Mouse (Mus musculus) neural tube, embryonic 13.5 days (tissue): Measurements from ENCODE around the gene Vwa8. TPM values are rescaled to one million over a fixed set of nuclear protein-coding genes. Genes with fewer than 3 reads are reported as not detected.

Experiments
- ATAC-seq: fragments of 200-750 bp; cut with Nextera tagmentation; 2 replicates; pipeline ENCODE4 v1.8.0; 2017; ENCODE audit warnings: low read depth, mild to moderate bottlenecking, moderate TSS enrichment, moderate library complexity
- H3K27ac ChIP-seq: fragments of 300-500 bp; sonication (generic); replicated peaks from 2 replicates; pipeline ENCODE4 v1.5.1; 2015; ENCODE audit warnings: moderate library complexity, mild to moderate bottlenecking, inconsistent platforms
- H3K27me3 ChIP-seq: fragments of 300-500 bp; sonication (generic); 2 replicates; pipeline ENCODE4 v1.6.1; 2015; ENCODE audit warnings: mild to moderate bottlenecking, inconsistent platforms
- H3K36me3 ChIP-seq: fragments of 300-500 bp; sonication (generic); 2 replicates; pipeline ENCODE4 v1.6.1; 2015; ENCODE audit warnings: mild to moderate bottlenecking, inconsistent platforms
- H3K4me1 ChIP-seq: fragments of 300-500 bp; sonication (generic); replicated peaks from 2 replicates; pipeline ENCODE4 v1.6.1; 2015; ENCODE audit warnings: inconsistent platforms
- H3K4me2 ChIP-seq: fragments of 300-500 bp; sonication (generic); 2 replicates; pipeline ENCODE4 v1.6.1; 2015; ENCODE audit warnings: inconsistent platforms, mild to moderate bottlenecking, moderate library complexity
- H3K4me3 ChIP-seq: fragments of 300-500 bp; sonication (generic); 2 replicates; pipeline ENCODE4 v1.5.1; 2015; ENCODE audit warnings: mild to moderate bottlenecking, inconsistent platforms
- H3K9ac ChIP-seq: fragments of 300-500 bp; sonication (generic); 2 replicates; pipeline ENCODE4 v1.6.1; 2015; ENCODE audit warnings: moderate library complexity, mild to moderate bottlenecking, inconsistent platforms
- H3K9me3 ChIP-seq: fragments of 300-500 bp; sonication (generic); 2 replicates; pipeline ENCODE4 v1.6.1; 2016; ENCODE audit warnings: inconsistent platforms
- WGBS: fragments of 180-500 bp; shearing (Covaris S2); methylation state at CpG from one replicate; pipeline ENCODE4 v1.1.7; 2015; 5-methylcytosine and 5-hydroxymethylcytosine counted together
- polyA plus RNA-seq: library from polyadenylated mRNA; unstranded; fragments of >200 nt; fragmentation: Nextera tagmentation; extraction: Ambion mirVana; gene quantifications from 2 replicates; pipeline ENCODE4 v1.2.1, GENCODE M21; 2015

The Vwa8 gene
- polyA plus RNA-seq, 1 experiment from 2014 or later: 6.9 TPM

GRCm38 (mm10) chr14:79180078-79180730, 331.4 kb downstream of the Vwa8 start:
- Histone ChIP-seq H3K36me3 (peaks cover 14% of the 10 kb centered on the region; the same call in 1 of the 2 replicates), H3K4me1 (peaks cover 17% of the 10 kb centered on the region), H3K27ac (peak overlapping the region; percentile 52; the same call in 1 of the 2 replicates), H3K4me2 (no peak overlapping the region), H3K27me3 (no peaks in the 10 kb centered on the region), H3K4me3 (no peak overlapping the region), H3K9ac (no peak overlapping the region), H3K9me3 (no peaks in the 10 kb centered on the region)
- WGBS: 41% methylated on average over 12 of the region's 12 CpGs
- ATAC-seq: 0 out of 2 replicates have a peak, but pooled peaks have one; percentile 41

- no peak for ATAC-seq
- Histone ChIP-seq H3K9ac (no peak overlapping the region), H3K36me3 (peaks cover 12% of the 10 kb centered on the region; the same call in 1 of the 2 replicates), H3K4me2 (no peak overlapping the region), H3K4me3 (no peak overlapping the region), H3K27me3 (no peaks in the 10 kb centered on the region), H3K9me3 (0 out of 2 replicates have a peak, but pooled peaks cover 3% of the 10 kb centered on the region), H3K27ac (no peak overlapping the region), H3K4me1 (peaks cover 17% of the 10 kb centered on the region)
- 88% methylated on average over 8 of the region's 8 CpGs for whole genome bisulfite sequencing
Measured at GRCm38 (mm10) chr14:79181748-79182147, 332.9 kb downstream of the Vwa8 start.

GRCm38 (mm10) chr14:79182801-79183200, 333.9 kb downstream of the Vwa8 start:
- Histone ChIP-seq H3K27ac (no peak overlapping the region), H3K27me3 (no peaks in the 10 kb centered on the region), H3K9ac (no peak overlapping the region), H3K9me3 (0 out of 2 replicates have a peak, but pooled peaks cover 3% of the 10 kb centered on the region), H3K4me3 (no peak overlapping the region), H3K4me2 (no peak overlapping the region), H3K4me1 (peaks cover 17% of the 10 kb centered on the region), H3K36me3 (peaks cover 15% of the 10 kb centered on the region; the same call in 1 of the 2 replicates)
- ATAC-seq: no peak
- 96% methylated on average over 15 of the region's 15 CpGs for WGBS

GRCm38 (mm10) chr14:79183261-79183660, 334.4 kb downstream of the Vwa8 start:
- H3K4me2 ChIP-seq: no peak overlapping the region
- 87% methylated on average over 7 of the region's 7 CpGs for WGBS
- H3K27ac ChIP-seq: no peak overlapping the region
- peaks cover 15% of the 10 kb centered on the region; the same call in 1 of the 2 replicates for H3K36me3 ChIP-seq
- H3K27me3 ChIP-seq: no peaks in the 10 kb centered on the region
- H3K9ac ChIP-seq: no peak overlapping the region
- peaks cover 14% of the 10 kb centered on the region for H3K4me1 ChIP-seq
- ATAC-seq: no peak
- H3K9me3 ChIP-seq: 0 out of 2 replicates have a peak, but pooled peaks cover 3% of the 10 kb centered on the region
- no peak overlapping the region for H3K4me3 ChIP-seq

- no peaks in the 10 kb centered on the region for H3K27me3 ChIP-seq
- no peak for ATAC-seq
- H3K9ac ChIP-seq: no peak overlapping the region
- peak overlapping the region; percentile 54; the same call in 1 of the 2 replicates for H3K27ac ChIP-seq
- peaks cover 12% of the 10 kb centered on the region for H3K4me1 ChIP-seq
- no peak overlapping the region for H3K4me3 ChIP-seq
- H3K9me3 ChIP-seq: 0 out of 2 replicates have a peak, but pooled peaks cover 3% of the 10 kb centered on the region
- H3K4me2 ChIP-seq: no peak overlapping the region
- H3K36me3 ChIP-seq: peaks cover 15% of the 10 kb centered on the region; the same call in 1 of the 2 replicates
- WGBS: 86% methylated on average over 10 of the region's 10 CpGs
Measured at GRCm38 (mm10) chr14:79184071-79184470, 335.2 kb downstream of the Vwa8 start.

- no peak for ATAC-seq
- H3K9me3 ChIP-seq: 0 out of 2 replicates have a peak, but pooled peaks cover 3% of the 10 kb centered on the region
- H3K9ac ChIP-seq: no peak overlapping the region
- H3K4me2 ChIP-seq: no peak overlapping the region
- no peak overlapping the region for H3K4me3 ChIP-seq
- WGBS: 68% methylated on average over 11 of the region's 11 CpGs
- H3K4me1 ChIP-seq: peaks cover 4% of the 10 kb centered on the region
- peaks cover 15% of the 10 kb centered on the region; the same call in 1 of the 2 replicates for H3K36me3 ChIP-seq
- H3K27me3 ChIP-seq: no peaks in the 10 kb centered on the region
- no peak overlapping the region for H3K27ac ChIP-seq
Measured at GRCm38 (mm10) chr14:79185018-79185685, 336.3 kb downstream of the Vwa8 start.

GRCm38 (mm10) chr14:79186976-79187375, 338.1 kb downstream of the Vwa8 start:
- H3K27ac ChIP-seq: no peak overlapping the region
- H3K9ac ChIP-seq: no peak overlapping the region
- H3K27me3 ChIP-seq: no peaks in the 10 kb centered on the region
- peaks cover 15% of the 10 kb centered on the region; the same call in 1 of the 2 replicates for H3K36me3 ChIP-seq
- no peak for ATAC-seq
- 94% methylated on average over 1 of the region's 1 CpGs for WGBS
- H3K9me3 ChIP-seq: 0 out of 2 replicates have a peak, but pooled peaks cover 3% of the 10 kb centered on the region
- no peak overlapping the region for H3K4me2 ChIP-seq
- H3K4me1 ChIP-seq: no peaks in the 10 kb centered on the region
- H3K4me3 ChIP-seq: no peak overlapping the region

- no peak overlapping the region for H3K27ac ChIP-seq
- WGBS: 66% methylated on average over 3 of the region's 3 CpGs
- no peak overlapping the region for H3K4me3 ChIP-seq
- H3K36me3 ChIP-seq: no peaks in the 10 kb centered on the region
- no peak overlapping the region for H3K4me2 ChIP-seq
- no peak for ATAC-seq
- no peaks in the 10 kb centered on the region for H3K27me3 ChIP-seq
- no peaks in the 10 kb centered on the region for H3K9me3 ChIP-seq
- peaks cover 24% of the 10 kb centered on the region for H3K4me1 ChIP-seq
- H3K9ac ChIP-seq: no peak overlapping the region
Measured at GRCm38 (mm10) chr14:79196711-79197110, 347.9 kb downstream of the Vwa8 start.

- WGBS: 93% methylated on average over 15 of the region's 15 CpGs
- peaks cover 35% of the 10 kb centered on the region for H3K4me1 ChIP-seq
- ATAC-seq: no peak
- no peaks in the 10 kb centered on the region for H3K9me3 ChIP-seq
- H3K27me3 ChIP-seq: no peaks in the 10 kb centered on the region
- no peak overlapping the region for H3K4me3 ChIP-seq
- H3K9ac ChIP-seq: no peak overlapping the region
- H3K27ac ChIP-seq: no peak overlapping the region
- H3K36me3 ChIP-seq: no peaks in the 10 kb centered on the region
- no peak overlapping the region for H3K4me2 ChIP-seq
Measured at GRCm38 (mm10) chr14:79198066-79198465, 349.2 kb downstream of the Vwa8 start.

GRCm38 (mm10) chr14:79200133-79200891, 351.5 kb downstream of the Vwa8 start:
- Histone ChIP-seq H3K27ac (peak overlapping the region; percentile 78), H3K4me2 (no peak overlapping the region), H3K4me1 (peaks cover 54% of the 10 kb centered on the region), H3K27me3 (no peaks in the 10 kb centered on the region), H3K36me3 (no peaks in the 10 kb centered on the region), H3K9ac (no peak overlapping the region), H3K9me3 (no peaks in the 10 kb centered on the region), H3K4me3 (no peak overlapping the region)
- ATAC-seq: peak; percentile 28; the same call in 1 of the 2 replicates
- 39% methylated on average over 9 of the region's 9 CpGs for WGBS

GRCm38 (mm10) chr14:79200892-79201285, 352.0 kb downstream of the Vwa8 start:
- Histone ChIP-seq H3K36me3 (no peaks in the 10 kb centered on the region), H3K4me2 (no peak overlapping the region), H3K4me1 (peaks cover 60% of the 10 kb centered on the region), H3K27me3 (no peaks in the 10 kb centered on the region), H3K27ac (peak overlapping the region; percentile 78), H3K4me3 (no peak overlapping the region), H3K9ac (no peak overlapping the region), H3K9me3 (no peaks in the 10 kb centered on the region)
- WGBS: 65% methylated on average over 9 of the region's 9 CpGs
- no peak for ATAC-seq
